Mouse (Mus musculus) forebrain, postnatal 0 days (tissue): Measurements from ENCODE around the gene Tmem63a. TPM values are rescaled to one million over a fixed set of nuclear protein-coding genes. Genes with fewer than 3 reads are reported as not detected.

Experiments
- ATAC-seq: fragments of 200-750 bp; cut with Nextera tagmentation; 2 replicates; pipeline ENCODE4 v1.8.0; 2017; ENCODE audit warnings: mild to moderate bottlenecking, moderate library complexity
- DNase-seq: peaks from one replicate; pipeline ENCODE4 v3.0.0-alpha.2; 2015
- H3K27ac ChIP-seq: fragments of 300-500 bp; sonication (generic); 2 replicates; pipeline ENCODE4 v1.5.1; 2014; ENCODE audit warnings: low read depth, mild to moderate bottlenecking, antibody characterized with exemption, low read length, moderate library complexity, mixed read lengths
- H3K27me3 ChIP-seq: fragments of 300-500 bp; sonication (generic); 2 replicates; pipeline ENCODE4 v1.6.1; 2014; ENCODE audit warnings: mild to moderate bottlenecking, low read length, mixed read lengths; ENCODE audit not compliant: insufficient read depth
- H3K36me3 ChIP-seq: fragments of 300-500 bp; sonication (generic); 2 replicates; pipeline ENCODE4 v1.6.1; 2014; ENCODE audit warnings: mild to moderate bottlenecking, moderate library complexity; ENCODE audit not compliant: insufficient read depth
- H3K4me1 ChIP-seq: fragments of 300-500 bp; sonication (generic); 2 replicates; pipeline ENCODE4 v1.6.1; 2014; ENCODE audit warnings: antibody characterized with exemption; ENCODE audit not compliant: insufficient read depth
- H3K4me2 ChIP-seq: fragments of 300-500 bp; sonication (generic); 2 replicates; pipeline ENCODE4 v1.6.1; 2014; ENCODE audit warnings: low read depth, mild to moderate bottlenecking, moderate library complexity
- H3K4me3 ChIP-seq: fragments of 300-500 bp; sonication (generic); 2 replicates; pipeline ENCODE4 v1.5.1; 2014; ENCODE audit warnings: low read depth, low read length, mixed read lengths
- H3K9ac ChIP-seq: fragments of 300-500 bp; sonication (generic); 2 replicates; pipeline ENCODE4 v1.6.1; 2014; ENCODE audit warnings: mild to moderate bottlenecking
- H3K9me3 ChIP-seq: fragments of 300-500 bp; sonication (generic); 2 replicates; pipeline ENCODE4 v1.6.1; 2016; ENCODE audit warnings: low read length
- CTCF ChIP-seq: sonication (generic); IDR thresholded peaks from 2 replicates; pipeline ENCODE4 v1.5.1; 2016; ENCODE audit warnings: antibody characterized with exemption, control low read depth, low read depth
- WGBS: fragments of 180-500 bp; shearing (Covaris S2); extraction: QIAGEN DNeasy Blood & Tissue Kit; methylation state at CpG from one replicate; pipeline ENCODE4 v1.1.7; 2014; 5-methylcytosine and 5-hydroxymethylcytosine counted together
- polyA plus RNA-seq: library from polyadenylated mRNA; unstranded; fragments of >200 nt; fragmentation: Nextera tagmentation; extraction: Ambion mirVana; gene quantifications from 2 replicates; pipeline ENCODE4 v1.2.1, GENCODE M21; 2015
- total RNA-seq: library from RNA; depleted of rRNA; stranded (reverse); fragments of >200 nt; gene quantifications from 2 replicates; pipeline ENCODE4 v1.2.3, GENCODE M21; 2014

Gene Tmem63a
- total and polyA plus RNA-seq, 2 experiments from 2014 or later, result 2.1 to 3.2 TPM

DNA sequence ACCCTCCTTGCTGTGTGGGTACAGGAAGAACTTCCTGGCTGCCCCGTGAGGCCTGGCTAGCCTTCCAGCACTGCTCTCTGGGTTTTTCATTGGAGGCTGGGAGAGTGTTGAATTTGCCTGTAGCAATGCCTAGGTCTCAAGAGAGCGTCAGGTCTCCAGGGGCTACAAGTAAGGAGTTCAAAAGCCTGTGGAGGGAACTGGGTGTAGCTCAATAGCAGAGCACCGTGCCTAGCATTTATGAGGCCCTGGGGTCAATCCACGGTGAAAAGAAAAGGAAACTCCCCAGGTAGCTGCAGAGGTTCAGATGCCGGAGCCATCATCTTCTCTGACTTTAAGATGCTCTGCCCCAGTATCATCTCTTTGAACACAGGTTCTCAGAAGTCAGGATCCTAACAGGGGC, 69.5 kb downstream of the Tmem63a start:
- no peak for DNase-seq
- Histone ChIP-seq H3K27ac (no peak overlapping the region), H3K4me3 (no peak overlapping the region), H3K4me2 (no peak overlapping the region), H3K27me3 (no peaks in the 10 kb centered on the region), H3K4me1 (no peaks in the 10 kb centered on the region), H3K9ac (no peak overlapping the region), H3K36me3 (no peaks in the 10 kb centered on the region), H3K9me3 (no peaks in the 10 kb centered on the region)
- no peak for ATAC-seq
- TF ChIP-seq CTCF, result no peak
- WGBS, result 71% methylated on average over 5 of the region's 5 CpGs

DNA sequence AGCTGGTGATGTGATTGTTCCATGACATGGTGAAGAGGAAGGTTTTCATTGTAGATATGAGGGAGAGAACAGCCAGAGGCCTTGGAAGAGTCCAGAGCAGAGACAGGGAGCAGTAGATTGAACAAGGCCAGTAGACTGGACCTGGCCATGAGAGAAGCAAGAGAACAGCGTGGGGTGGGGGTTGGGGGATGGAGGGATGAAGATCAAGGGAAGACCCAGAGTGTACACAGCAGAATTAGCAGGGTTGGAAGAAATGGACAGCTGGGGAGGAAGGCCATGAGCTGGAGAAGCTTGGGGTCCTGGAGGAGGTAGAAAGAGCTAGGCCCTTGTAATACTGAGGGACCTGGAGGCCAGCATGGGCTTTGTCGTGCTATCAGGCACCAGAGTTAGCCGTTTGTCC, 70.3 kb downstream of the Tmem63a start:
- Histone ChIP-seq H3K27ac (no peak overlapping the region), H3K4me2 (no peak overlapping the region), H3K4me3 (no peak overlapping the region), H3K36me3 (no peaks in the 10 kb centered on the region), H3K9ac (no peak overlapping the region), H3K4me1 (no peaks in the 10 kb centered on the region), H3K9me3 (no peaks in the 10 kb centered on the region), H3K27me3 (no peaks in the 10 kb centered on the region)
- TF ChIP-seq CTCF, result no peak
- DNase-seq (no peak), ATAC-seq (no peak)
- 83% methylated on average over 3 of the region's 3 CpGs for WGBS

DNA sequence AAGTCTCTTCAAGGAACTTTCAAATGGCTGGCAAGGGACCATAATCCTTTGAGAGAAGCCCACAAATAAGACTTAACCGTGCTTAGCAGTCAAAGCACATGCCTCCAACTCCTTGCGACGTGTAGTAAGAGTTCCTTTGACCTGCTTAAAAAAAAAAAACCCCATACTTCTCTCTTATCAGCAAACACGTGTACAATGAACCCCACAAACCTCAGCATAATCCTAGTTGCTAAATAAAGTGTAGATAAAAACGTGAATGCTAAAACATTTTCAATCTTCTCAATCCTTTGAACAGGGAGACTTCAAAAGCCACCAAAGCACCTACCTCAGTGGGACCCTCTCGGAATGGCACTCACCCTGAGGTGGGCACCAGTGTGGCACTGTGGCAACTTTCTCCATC, 71.3 kb downstream of the Tmem63a start:
- TF ChIP-seq CTCF, result no peak
- WGBS, result 71% methylated on average over 6 of the region's 6 CpGs
- Histone ChIP-seq H3K4me2 (no peak overlapping the region), H3K4me1 (no peaks in the 10 kb centered on the region), H3K9ac (no peak overlapping the region), H3K36me3 (no peaks in the 10 kb centered on the region), H3K27ac (no peak overlapping the region), H3K4me3 (no peak overlapping the region), H3K9me3 (no peaks in the 10 kb centered on the region), H3K27me3 (no peaks in the 10 kb centered on the region)
- ATAC-seq (no peak), DNase-seq (no peak)

GRCm38 (mm10) chr1:181014731-181015500, 72.8 kb downstream of the Tmem63a start:
- Histone ChIP-seq H3K9me3 (no peaks in the 10 kb centered on the region), H3K4me3 (no peak overlapping the region), H3K4me2 (no peak overlapping the region), H3K27me3 (no peaks in the 10 kb centered on the region), H3K9ac (no peak overlapping the region), H3K4me1 (no peaks in the 10 kb centered on the region), H3K36me3 (no peaks in the 10 kb centered on the region), H3K27ac (no peak overlapping the region)
- DNase-seq, result no peak
- WGBS, result 77% methylated on average over 6 of the region's 6 CpGs
- ATAC-seq, result no peak
- TF ChIP-seq CTCF, result no peak

GRCm38 (mm10) chr1:181015558-181015957, 73.4 kb downstream of the Tmem63a start:
- no peak overlapping the region for H3K4me2 ChIP-seq
- TF ChIP-seq CTCF, result no peak
- no peaks in the 10 kb centered on the region for H3K4me1 ChIP-seq
- no peak overlapping the region for H3K27ac ChIP-seq
- H3K9me3 ChIP-seq, result no peaks in the 10 kb centered on the region
- H3K4me3 ChIP-seq, result no peak overlapping the region
- no peaks in the 10 kb centered on the region for H3K36me3 ChIP-seq
- DNase-seq (peak; percentile 34), ATAC-seq (no peak)
- no peak overlapping the region for H3K9ac ChIP-seq
- no peaks in the 10 kb centered on the region for H3K27me3 ChIP-seq

GRCm38 (mm10) chr1:181016045-181016444, 73.9 kb downstream of the Tmem63a start:
- Histone ChIP-seq H3K27ac (peak overlapping the region; percentile 29; the same call in 1 of the 2 replicates), H3K9ac (no peak overlapping the region), H3K4me1 (no peaks in the 10 kb centered on the region), H3K27me3 (no peaks in the 10 kb centered on the region), H3K4me2 (peak overlapping the region; percentile 94), H3K36me3 (no peaks in the 10 kb centered on the region), H3K4me3 (peak overlapping the region; percentile 52), H3K9me3 (no peaks in the 10 kb centered on the region)
- DNase-seq (no peak), ATAC-seq (no peak)
- TF ChIP-seq CTCF, result no peak
- WGBS, result 76% methylated on average over 4 of the region's 4 CpGs

DNA sequence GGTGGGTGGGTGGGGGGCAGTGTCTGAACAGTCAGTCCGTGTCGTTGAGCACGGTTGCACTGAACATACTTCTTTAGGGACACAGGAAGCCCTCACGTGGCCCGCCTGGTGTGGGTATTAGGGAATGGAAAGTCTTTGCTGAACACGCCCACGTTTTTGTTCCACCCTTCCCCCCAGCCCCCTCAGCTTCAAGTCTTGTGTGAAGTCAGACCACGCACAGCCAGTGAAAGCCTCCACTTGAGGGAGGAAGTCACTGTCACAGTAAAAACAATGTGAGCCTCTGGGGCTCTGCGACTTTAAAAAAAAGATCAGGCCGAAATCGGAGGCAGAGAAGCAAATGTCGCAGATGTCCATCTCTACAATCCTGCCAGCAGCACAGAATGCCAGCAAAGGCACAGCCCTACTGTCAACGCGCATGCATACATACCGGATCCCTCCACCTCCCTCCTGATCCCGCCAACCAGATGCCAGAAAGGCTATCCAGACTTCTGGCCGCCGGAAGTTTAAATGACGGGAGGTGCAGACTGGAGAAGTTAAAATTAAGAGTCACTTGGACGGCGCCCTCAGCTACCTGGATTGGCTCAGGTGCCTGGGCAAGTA, 74.5 kb downstream of the Tmem63a start:
- ATAC-seq (peak; percentile 83), DNase-seq (peak; percentile 61)
- H3K9me3 ChIP-seq, result no peaks in the 10 kb centered on the region
- H3K27ac ChIP-seq, result peak overlapping the region; percentile 29; the same call in 1 of the 2 replicates
- H3K4me1 ChIP-seq, result no peaks in the 10 kb centered on the region
- peak overlapping the region; percentile 54 for H3K9ac ChIP-seq
- peak overlapping the region; percentile 52 for H3K4me3 ChIP-seq
- H3K4me2 ChIP-seq, result peak overlapping the region; percentile 94
- no peak for TF ChIP-seq CTCF
- WGBS, result 2% methylated on average over 21 of the region's 21 CpGs
- H3K36me3 ChIP-seq, result no peaks in the 10 kb centered on the region
- H3K27me3 ChIP-seq, result no peaks in the 10 kb centered on the region
